Mouse (Mus musculus): Measurements from ENCODE around the gene Rps17.

DNA sequence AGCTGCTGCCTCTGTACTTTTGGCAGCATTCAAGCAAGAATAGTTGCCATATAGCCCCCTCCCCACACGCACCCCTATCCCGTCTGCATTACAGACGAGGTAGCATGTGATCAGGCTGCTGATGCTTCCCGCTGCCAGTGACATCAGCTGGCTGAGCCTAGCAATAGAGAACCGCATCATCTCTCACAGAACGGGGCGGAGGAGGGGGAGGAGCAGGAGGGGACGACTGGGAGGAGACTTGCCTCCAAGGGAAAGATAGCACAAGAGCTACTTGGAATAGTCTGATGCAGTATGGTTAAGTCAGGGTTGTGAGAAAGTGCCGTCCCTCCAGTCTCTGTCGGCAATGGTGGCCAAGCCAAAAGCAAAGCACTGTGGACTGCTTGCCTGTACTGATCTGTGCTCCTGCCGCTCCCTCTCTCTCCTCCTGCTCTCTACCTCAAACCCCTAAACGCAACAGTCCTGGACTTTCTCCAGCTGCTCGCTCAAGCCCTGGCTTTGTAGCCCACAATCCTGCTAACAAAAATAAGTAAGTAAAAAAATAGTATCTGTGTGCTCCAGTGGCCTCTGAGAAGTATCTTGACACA lies 27.4 kb upstream of the Rps17 start:
- no peak for TF ChIP-seq CTCF (IDR thresholded peaks at IDR 0.05; ENCODE audit: control insufficient read depth, insufficient read depth, low read length)
- TF ChIP-seq POLR2A (IDR thresholded peaks at IDR 0.05; ENCODE audit: borderline replicate concordance, control insufficient read depth, low read depth, low read length): no peak

Measured in bone marrow, adult 2 months (tissue).